Mouse (Mus musculus) stomach, embryonic 15.5 days (tissue): ENCODE measurements around the gene Vamp8. TPM values are rescaled to one million over a fixed set of nuclear protein-coding genes. Genes with fewer than 3 reads are reported as not detected.

Experiments
- ATAC-seq: fragments of 200-750 bp; cut with Nextera tagmentation; 2 replicates; pipeline ENCODE4 v1.8.0; 2017; ENCODE audit warnings: low read depth, moderate number of reproducible peaks, moderate TSS enrichment; ENCODE audit not compliant: insufficient read depth, low FRiP score
- H3K27ac ChIP-seq: fragments of 300-500 bp; sonication (generic); 2 replicates; pipeline ENCODE4 v1.5.1; 2015; ENCODE audit warnings: mild to moderate bottlenecking, inconsistent platforms
- H3K27me3 ChIP-seq: fragments of 300-500 bp; sonication (generic); replicated peaks from 2 replicates; pipeline ENCODE4 v1.6.1; 2015; ENCODE audit warnings: inconsistent platforms
- H3K36me3 ChIP-seq: fragments of 300-500 bp; sonication (generic); 2 replicates; pipeline ENCODE4 v1.6.1; 2015; ENCODE audit warnings: inconsistent platforms
- H3K4me1 ChIP-seq: fragments of 300-500 bp; sonication (generic); 2 replicates; pipeline ENCODE4 v1.6.1; 2015; ENCODE audit warnings: inconsistent platforms
- H3K4me2 ChIP-seq: fragments of 300-500 bp; sonication (generic); 2 replicates; pipeline ENCODE4 v1.6.1; 2015; ENCODE audit warnings: mild to moderate bottlenecking, inconsistent platforms
- H3K4me3 ChIP-seq: fragments of 300-500 bp; sonication (generic); replicated peaks from 2 replicates; pipeline ENCODE4 v1.5.1; 2015; ENCODE audit warnings: inconsistent platforms
- H3K9ac ChIP-seq: fragments of 300-500 bp; sonication (generic); 2 replicates; pipeline ENCODE4 v1.6.1; 2015; ENCODE audit warnings: inconsistent platforms
- H3K9me3 ChIP-seq: fragments of 300-500 bp; sonication (generic); 2 replicates; pipeline ENCODE4 v1.6.1; 2016; ENCODE audit warnings: inconsistent platforms
- WGBS: fragments of 180-500 bp; shearing (Covaris S2); methylation state at CpG from one replicate; pipeline ENCODE4 v1.1.7; 2015; 5-methylcytosine and 5-hydroxymethylcytosine counted together
- polyA plus RNA-seq: library from polyadenylated mRNA; unstranded; fragments of >200 nt; fragmentation: Nextera tagmentation; extraction: Ambion mirVana; gene quantifications from 2 replicates; pipeline ENCODE4 v1.2.1, GENCODE M21; 2015

Gene Vamp8
- polyA plus RNA-seq, 1 experiment from 2014 or later = 215 TPM

- H3K27me3 ChIP-seq = no peaks in the 10 kb centered on the region
- WGBS = 58% methylated on average over 5 of the region's 5 CpGs
- H3K4me1 ChIP-seq = peaks cover 46% of the 10 kb centered on the region
- no peak overlapping the region for H3K9ac ChIP-seq
- H3K36me3 ChIP-seq = peaks cover 14% of the 10 kb centered on the region; the same call in 1 of the 2 replicates
- H3K4me3 ChIP-seq = no peak overlapping the region
- peak overlapping the region; percentile 6; the same call in 1 of the 2 replicates for H3K27ac ChIP-seq
- H3K9me3 ChIP-seq = no peaks in the 10 kb centered on the region
- no peak for ATAC-seq
- H3K4me2 ChIP-seq = no peak overlapping the region
Measured at GRCm38 (mm10) chr6:72357164-72358079, 33.1 kb downstream of the Vamp8 start.

- no peak for ATAC-seq
Measured at GRCm38 (mm10) chr6:72356001-72356532, 34.4 kb downstream of the Vamp8 start.

GRCm38 (mm10) chr6:72355066-72355911 lies 35.2 kb downstream of the Vamp8 start, which contains the start of gene Tmem150a:
Gene Tmem150a, plus strand, starts transcription at chr6:72355447.
- Histone ChIP-seq H3K36me3 (peaks cover 20% of the 10 kb centered on the region; the same call in 1 of the 2 replicates), H3K9me3 (no peaks in the 10 kb centered on the region), H3K4me3 (peak within 1 kb of the TSS; percentile 62), H3K27me3 (no peaks in the 10 kb centered on the region), H3K4me1 (peaks cover 33% of the 10 kb centered on the region; the same call in 1 of the 2 replicates), H3K27ac (peak within 1 kb of the TSS; percentile 36; the same call in 1 of the 2 replicates), H3K4me2 (peak within 1 kb of the TSS; percentile 86), H3K9ac (peak within 1 kb of the TSS; percentile 52)
- 0% methylated on average over 67 of the region's 71 CpGs for WGBS
- peak; percentile 88 for ATAC-seq

More at GRCm38 (mm10) chr6:72356001-72356532, 34.4 kb downstream of the Vamp8 start:
- 33% methylated on average over 8 of the region's 8 CpGs for WGBS
- no peaks in the 10 kb centered on the region for H3K27me3 ChIP-seq
- peak overlapping the region; percentile 86 for H3K4me2 ChIP-seq
- H3K4me3 ChIP-seq = peak overlapping the region; percentile 62
- peaks cover 14% of the 10 kb centered on the region; the same call in 1 of the 2 replicates for H3K36me3 ChIP-seq
- no peak overlapping the region for H3K27ac ChIP-seq
- peaks cover 41% of the 10 kb centered on the region for H3K4me1 ChIP-seq
- no peaks in the 10 kb centered on the region for H3K9me3 ChIP-seq
- peak overlapping the region; percentile 52; the same call in 1 of the 2 replicates for H3K9ac ChIP-seq

- Histone ChIP-seq H3K9ac (no peak overlapping the region), H3K9me3 (no peaks in the 10 kb centered on the region), H3K4me3 (no peak overlapping the region), H3K36me3 (peaks cover 17% of the 10 kb centered on the region; the same call in 1 of the 2 replicates), H3K27ac (no peak overlapping the region), H3K4me1 (peaks cover 33% of the 10 kb centered on the region), H3K4me2 (no peak overlapping the region), H3K27me3 (no peaks in the 10 kb centered on the region)
- ATAC-seq = no peak
- WGBS = 83% methylated on average over 1 of the region's 1 CpGs
Measured at GRCm38 (mm10) chr6:72354025-72354424, 36.5 kb downstream of the Vamp8 start.

GRCm38 (mm10) chr6:72352636-72353405 lies 37.7 kb downstream of the Vamp8 start:
- no peaks in the 10 kb centered on the region for H3K9me3 ChIP-seq
- peak overlapping the region; percentile 18; the same call in 1 of the 2 replicates for H3K27ac ChIP-seq
- peaks cover 11% of the 10 kb centered on the region; the same call in 1 of the 2 replicates for H3K36me3 ChIP-seq
- no peak overlapping the region for H3K4me2 ChIP-seq
- peaks cover 42% of the 10 kb centered on the region for H3K4me1 ChIP-seq
- H3K9ac ChIP-seq = no peak overlapping the region
- H3K4me3 ChIP-seq = no peak overlapping the region
- 66% methylated on average over 5 of the region's 5 CpGs for WGBS
- ATAC-seq = no peak
- no peaks in the 10 kb centered on the region for H3K27me3 ChIP-seq

GRCm38 (mm10) chr6:72350214-72350613 lies 40.3 kb downstream of the Vamp8 start:
- H3K36me3 ChIP-seq = peaks cover 11% of the 10 kb centered on the region; the same call in 1 of the 2 replicates
- no peaks in the 10 kb centered on the region for H3K27me3 ChIP-seq
- no peak for ATAC-seq
- H3K27ac ChIP-seq = no peak overlapping the region
- no peak overlapping the region for H3K4me3 ChIP-seq
- no peaks in the 10 kb centered on the region for H3K9me3 ChIP-seq
- no peak overlapping the region for H3K9ac ChIP-seq
- H3K4me1 ChIP-seq = peaks cover 24% of the 10 kb centered on the region
- no peak overlapping the region for H3K4me2 ChIP-seq
- 90% methylated on average over 2 of the region's 2 CpGs for WGBS

GRCm38 (mm10) chr6:72348411-72348810 lies 42.1 kb downstream of the Vamp8 start:
- H3K27me3 ChIP-seq = no peaks in the 10 kb centered on the region
- peaks cover 11% of the 10 kb centered on the region; the same call in 1 of the 2 replicates for H3K36me3 ChIP-seq
- peak overlapping the region; percentile 70 for H3K4me2 ChIP-seq
- no peak overlapping the region for H3K27ac ChIP-seq
- no peak overlapping the region for H3K9ac ChIP-seq
- ATAC-seq = no peak
- H3K9me3 ChIP-seq = no peaks in the 10 kb centered on the region
- peak overlapping the region; percentile 81 for H3K4me3 ChIP-seq
- 66% methylated on average over 10 of the region's 10 CpGs for WGBS
- peaks cover 33% of the 10 kb centered on the region for H3K4me1 ChIP-seq

GRCm38 (mm10) chr6:72347166-72347941 lies 43.1 kb downstream of the Vamp8 start, which contains the start of gene 0610030E20Rik:
Gene 0610030E20Rik, plus strand, starts transcription at chr6:72347317.
- ATAC-seq = peak; percentile 73
- Histone ChIP-seq H3K4me1 (peaks cover 28% of the 10 kb centered on the region), H3K27ac (peak within 1 kb of the TSS; percentile 90), H3K4me2 (peak within 1 kb of the TSS; percentile 70), H3K27me3 (no peaks in the 10 kb centered on the region), H3K9ac (peak within 1 kb of the TSS; percentile 92), H3K36me3 (peaks cover 15% of the 10 kb centered on the region), H3K4me3 (peak within 1 kb of the TSS; percentile 81), H3K9me3 (no peaks in the 10 kb centered on the region)
- under 1% methylated on average over 71 of the region's 72 CpGs for WGBS

- H3K27me3 ChIP-seq = no peaks in the 10 kb centered on the region
- H3K27ac ChIP-seq = no peak overlapping the region
- WGBS = 75% methylated on average over 4 of the region's 4 CpGs
- no peak for ATAC-seq
- H3K36me3 ChIP-seq = peaks cover 18% of the 10 kb centered on the region
- peaks cover 27% of the 10 kb centered on the region for H3K4me1 ChIP-seq
- H3K4me2 ChIP-seq = no peak overlapping the region
- H3K4me3 ChIP-seq = no peak overlapping the region
- no peak overlapping the region for H3K9ac ChIP-seq
- H3K9me3 ChIP-seq = no peaks in the 10 kb centered on the region
Measured at GRCm38 (mm10) chr6:72346261-72346660, 44.2 kb downstream of the Vamp8 start.

GRCm38 (mm10) chr6:72345633-72346032 lies 44.9 kb downstream of the Vamp8 start:
- Histone ChIP-seq H3K9ac (no peak overlapping the region), H3K36me3 (peaks cover 14% of the 10 kb centered on the region), H3K4me1 (peaks cover 27% of the 10 kb centered on the region), H3K4me2 (peak overlapping the region; percentile 85), H3K27me3 (no peaks in the 10 kb centered on the region), H3K4me3 (peak overlapping the region; percentile 98; the same call in 1 of the 2 replicates), H3K27ac (peak overlapping the region; percentile 67; the same call in 1 of the 2 replicates), H3K9me3 (no peaks in the 10 kb centered on the region)
- no peak for ATAC-seq
- 45% methylated on average over 6 of the region's 6 CpGs for WGBS
